ENCODE assay signal across 7 mouse cellular contexts in genomic region chr9:109081749-109082123, GRCm38 (mm10). TPM values are rescaled to one million over a fixed set of nuclear protein-coding genes. Genes with fewer than 3 reads are reported as not detected.
A peak's percentile ranks its signal among the peaks of the same experiment; 100 is the strongest.
DNase-seq lines count a peak whose midpoint lies in the region; ATAC-seq and TF ChIP-seq lines count a peak whose summit lies in the region.

No protein-coding gene starts in this region.

- peak overlapping the region; percentile 83 for H3K9ac ChIP-seq in forebrain, embryonic 12.5 days
- peak overlapping the region; percentile 81 for H3K9ac ChIP-seq in liver, embryonic 11.5 days (ENCODE audit: low read depth, low read length)

- H3K9me3 ChIP-seq in forebrain, embryonic 12.5 days, result no peaks in the 10 kb centered on the region
- H3K9me3 ChIP-seq in liver, embryonic 11.5 days (ENCODE audit: control insufficient read depth, low read length), result no peaks in the 10 kb centered on the region

- peaks cover 4% of the 10 kb centered on the region for H3K4me1 ChIP-seq in testis, adult 2 months (ENCODE audit: control insufficient read depth, insufficient read depth, low read length)
- peaks cover 20% of the 10 kb centered on the region for H3K4me1 ChIP-seq in forebrain, embryonic 12.5 days
- H3K4me1 ChIP-seq in liver, embryonic 11.5 days (replicated peaks; ENCODE audit: control insufficient read depth, insufficient read depth, low read length), result peaks cover 17% of the 10 kb centered on the region

- ATAC-seq in forebrain, embryonic 12.5 days (ENCODE audit: low FRiP score), result peak; percentile 25; the same call in 1 of the 2 replicates
- ATAC-seq in liver, embryonic 11.5 days (replicated peaks; ENCODE audit: low FRiP score), result peak; percentile 10

- intact Hi-C loops in gastrocnemius, postnatal 36 days (cut with DNase I), result no loop called here

- DNase-seq in testis, postnatal 10 days (ENCODE audit: low spot score), result no peak
- DNase-seq in liver, embryonic 11.5 days (ENCODE audit: low spot score), result no peak
- no peak for DNase-seq in urinary bladder, postnatal 14 days (ENCODE audit: low spot score)
- DNase-seq in gastrocnemius, postnatal 36 days, result no peak
- no peak for DNase-seq in thymus, postnatal 4 days

- H3K36me3 ChIP-seq in testis, adult 2 months (ENCODE audit: control insufficient read depth, insufficient read depth, low read length), result no peaks in the 10 kb centered on the region
- peaks cover 22% of the 10 kb centered on the region for H3K36me3 ChIP-seq in forebrain, embryonic 12.5 days (replicated peaks)
- peaks cover 9% of the 10 kb centered on the region; the same call in 1 of the 2 replicates for H3K36me3 ChIP-seq in liver, embryonic 11.5 days (ENCODE audit: control insufficient read depth, insufficient read depth, low read length)

- H3K27ac ChIP-seq in testis, adult 2 months (ENCODE audit: control insufficient read depth, insufficient read depth, low read depth, low read length), result no peak overlapping the region
- peak overlapping the region; percentile 75 for H3K27ac ChIP-seq in forebrain, embryonic 12.5 days
- H3K27ac ChIP-seq in liver, embryonic 11.5 days (ENCODE audit: low read depth, low read length), result peak overlapping the region; percentile 60

- 10% methylated on average over 11 of the region's 11 CpGs for WGBS in forebrain, embryonic 12.5 days
- 4% methylated on average over 11 of the region's 11 CpGs for WGBS in liver, embryonic 11.5 days

- TF ChIP-seq CTCF in testis, adult 2 months (IDR thresholded peaks at IDR 0.05; ENCODE audit: control insufficient read depth, insufficient read depth, insufficient replicate concordance, low read depth, low read length), result no peak

- no peak for TF ChIP-seq POLR2A in testis, adult 2 months (IDR thresholded peaks at IDR 0.05; ENCODE audit: control insufficient read depth, low read depth, low read length)

- peak overlapping the region; percentile 91 for H3K4me3 ChIP-seq in testis, adult 2 months (ENCODE audit: control insufficient read depth, low read depth, low read length)
- peak overlapping the region; percentile 68 for H3K4me3 ChIP-seq in forebrain, embryonic 12.5 days (replicated peaks)
- peak overlapping the region; percentile 84 for H3K4me3 ChIP-seq in liver, embryonic 11.5 days (ENCODE audit: low read depth, low read length)

- H3K27me3 ChIP-seq in testis, adult 2 months (ENCODE audit: control insufficient read depth, insufficient read depth, low read length), result no peaks in the 10 kb centered on the region
- no peaks in the 10 kb centered on the region for H3K27me3 ChIP-seq in forebrain, embryonic 12.5 days
- H3K27me3 ChIP-seq in liver, embryonic 11.5 days (replicated peaks; ENCODE audit: control insufficient read depth, insufficient read depth, low read length), result no peaks in the 10 kb centered on the region

- peak overlapping the region; percentile 94 for H3K4me2 ChIP-seq in forebrain, embryonic 12.5 days
- H3K4me2 ChIP-seq in liver, embryonic 11.5 days, result peak overlapping the region; percentile 65

RNA-seq across cellular contexts. Expression of gene Ccdc51, which starts 0.6 kb away (rescaled TPM):
- polyA plus RNA-seq in testis, adult 2 months (2012; rRNA removed), result 1.6 TPM in 2 replicates
- polyA plus RNA-seq in forebrain, embryonic 12.5 days (2016; fragmentation: Nextera tagmentation; extraction: Ambion mirVana), result 13.9 and 14.9 TPM in 2 replicates
- polyA plus RNA-seq in liver, embryonic 11.5 days (2014; fragmentation: Nextera tagmentation; extraction: Ambion mirVana), result 21.9 TPM in 2 replicates
- total RNA-seq in gastrocnemius, postnatal 36 days (2021), result 1 to 10 TPM; 5.9 to 6.6 TPM

RNA-seq across cellular contexts. Expression of gene Tma7, which starts 0.7 kb away (rescaled TPM):
- polyA plus RNA-seq in testis, adult 2 months (2012; rRNA removed), result 66.4 and 120 TPM in 2 replicates
- 734 and 744 TPM in 2 replicates for polyA plus RNA-seq in forebrain, embryonic 12.5 days (2016; fragmentation: Nextera tagmentation; extraction: Ambion mirVana)
- 716 and 742 TPM in 2 replicates for polyA plus RNA-seq in liver, embryonic 11.5 days (2014; fragmentation: Nextera tagmentation; extraction: Ambion mirVana)
- total RNA-seq in gastrocnemius, postnatal 36 days (2021), result 100 to 1,000 TPM; 245 to 268 TPM

RNA-seq across cellular contexts. Expression of gene Atrip, which starts 7.8 kb away (rescaled TPM):
- 12.1 and 13.5 TPM in 2 replicates for polyA plus RNA-seq in testis, adult 2 months (2012; rRNA removed)
- 32.4 and 32.5 TPM in 2 replicates for polyA plus RNA-seq in forebrain, embryonic 12.5 days (2016; fragmentation: Nextera tagmentation; extraction: Ambion mirVana)
- 24.3 and 28.9 TPM in 2 replicates for polyA plus RNA-seq in liver, embryonic 11.5 days (2014; fragmentation: Nextera tagmentation; extraction: Ambion mirVana)
- total RNA-seq in gastrocnemius, postnatal 36 days (2021), result 1 to 10 TPM; 7.8 to 8.3 TPM

RNA-seq across cellular contexts. Expression of gene Plxnb1, which starts 13.5 kb away (rescaled TPM):
- polyA plus RNA-seq in testis, adult 2 months (2012; rRNA removed), result 5.8 and 6.0 TPM in 2 replicates
- 39.9 and 44.4 TPM in 2 replicates for polyA plus RNA-seq in forebrain, embryonic 12.5 days (2016; fragmentation: Nextera tagmentation; extraction: Ambion mirVana)
- polyA plus RNA-seq in liver, embryonic 11.5 days (2014; fragmentation: Nextera tagmentation; extraction: Ambion mirVana), result 5.8 and 7.4 TPM in 2 replicates
- under 1 TPM; 0.64 to 0.99 TPM for total RNA-seq in gastrocnemius, postnatal 36 days (2021)

RNA-seq across cellular contexts. Expression of gene Trex1, which starts 22.2 kb away (rescaled TPM):
- 5.0 and 6.3 TPM in 2 replicates for polyA plus RNA-seq in testis, adult 2 months (2012; rRNA removed)
- polyA plus RNA-seq in forebrain, embryonic 12.5 days (2016; fragmentation: Nextera tagmentation; extraction: Ambion mirVana), result 8.4 and 8.9 TPM in 2 replicates
- 8.9 and 9.7 TPM in 2 replicates for polyA plus RNA-seq in liver, embryonic 11.5 days (2014; fragmentation: Nextera tagmentation; extraction: Ambion mirVana)
- 10 to 100 TPM; 11.6 to 11.8 TPM for total RNA-seq in gastrocnemius, postnatal 36 days (2021)
